Mouse (Mus musculus) liver, adult 2 months (tissue): ENCODE data around the gene Txnrd2.

Experiments
- CTCF ChIP-seq: fragments of 200-500 bp; IDR thresholded peaks from 2 replicates; pipeline ENCODE4 v1.5.1; 2011; ENCODE audit warnings: low read depth, low read length, control low read depth
- POLR2A ChIP-seq: fragments of 200-500 bp; IDR thresholded peaks from 2 replicates; pipeline ENCODE4 v1.6.1; 2011; ENCODE audit warnings: low read length, control low read depth; ENCODE audit not compliant: insufficient read depth; ENCODE audit errors: extremely low read depth

DNA sequence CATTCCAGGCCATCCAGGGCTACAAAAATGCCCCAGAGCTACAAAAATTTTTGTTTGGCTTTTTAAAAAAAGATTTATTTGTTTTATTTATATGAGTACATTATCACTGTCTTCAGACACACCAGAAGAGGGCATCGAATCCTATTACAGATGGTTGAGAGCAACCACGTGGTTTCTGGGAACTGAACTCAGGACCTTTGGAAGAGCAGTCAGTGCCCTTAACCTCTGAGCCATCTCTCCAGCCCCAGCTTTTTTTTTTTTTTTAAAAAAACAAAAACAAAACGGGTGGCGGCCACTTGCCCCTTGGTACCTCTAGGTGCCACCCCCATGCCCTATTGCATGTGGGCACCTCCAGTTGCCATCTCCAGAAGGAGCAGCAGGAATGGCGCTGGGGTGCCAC is 8.7 kb upstream of the Txnrd2 start:
- no peak for TF ChIP-seq POLR2A
- TF ChIP-seq CTCF, result no peak
